Mouse (Mus musculus) naive thymus-derived CD4-positive, alpha-beta T cell, adult 2 months (primary cell): Measurements from ENCODE around the gene Cd5l.

ENCODE experiments used
- DNase-seq: peaks from one replicate; pipeline ENCODE4 v3.0.0-alpha.2; 2011; ENCODE audit warnings: low read depth

Cd5l gene

DNA sequence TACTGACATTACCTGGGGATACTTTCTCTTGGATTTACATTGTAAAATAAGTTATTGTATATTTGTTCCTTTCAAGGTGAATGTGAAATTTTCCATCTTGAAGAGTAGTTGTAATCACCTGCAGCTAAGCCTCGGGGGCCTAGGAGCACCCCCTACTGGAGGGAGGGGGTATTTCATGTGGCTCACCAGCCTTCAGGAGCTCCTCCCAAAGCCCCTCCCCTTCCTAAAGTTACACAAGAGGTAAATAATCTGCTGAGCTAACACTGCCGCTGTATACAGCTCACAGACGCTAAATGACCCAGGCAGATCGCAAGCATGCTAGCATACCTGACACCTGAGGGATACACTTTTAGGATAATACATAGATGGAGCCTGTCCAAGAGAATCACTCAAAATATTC lies 50.5 kb downstream of the Cd5l start:
- peak; percentile 83 for DNase-seq

DNA sequence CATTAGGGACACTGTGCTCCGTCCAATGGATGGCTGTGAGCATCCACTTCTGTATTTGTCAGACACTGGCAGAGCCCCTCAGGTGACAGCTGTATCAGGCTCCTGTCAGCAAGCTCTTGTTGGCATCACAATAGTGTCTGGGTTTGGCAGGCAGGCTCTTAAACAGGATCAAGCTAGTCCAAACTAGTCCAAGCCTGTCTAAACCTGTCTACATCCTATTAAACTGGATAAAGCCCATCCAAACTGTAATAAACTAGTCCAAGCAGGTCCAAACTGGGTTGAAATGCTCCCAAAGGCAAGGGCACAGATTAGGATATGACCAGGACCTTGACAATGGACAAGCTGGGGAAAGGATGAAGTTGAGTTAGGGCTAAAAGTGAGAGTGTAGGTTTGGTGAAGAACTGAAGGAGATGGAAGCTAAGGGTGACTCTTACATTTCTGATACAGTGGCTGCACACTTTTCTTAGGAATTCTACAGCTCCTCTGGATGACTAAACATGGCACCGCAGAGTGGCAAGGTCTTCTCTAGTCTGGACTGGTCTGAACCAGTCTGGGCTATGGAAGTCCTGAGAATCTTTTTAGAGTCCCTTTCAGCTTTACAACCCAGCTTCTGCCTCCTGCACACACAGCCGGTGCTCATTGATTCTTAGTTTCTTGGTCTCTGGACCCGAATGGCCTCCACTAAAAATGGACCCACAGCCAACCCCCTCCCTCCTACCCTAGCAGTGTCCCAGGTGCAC lies 51.7 kb downstream of the Cd5l start:
- no peak for DNase-seq

DNA sequence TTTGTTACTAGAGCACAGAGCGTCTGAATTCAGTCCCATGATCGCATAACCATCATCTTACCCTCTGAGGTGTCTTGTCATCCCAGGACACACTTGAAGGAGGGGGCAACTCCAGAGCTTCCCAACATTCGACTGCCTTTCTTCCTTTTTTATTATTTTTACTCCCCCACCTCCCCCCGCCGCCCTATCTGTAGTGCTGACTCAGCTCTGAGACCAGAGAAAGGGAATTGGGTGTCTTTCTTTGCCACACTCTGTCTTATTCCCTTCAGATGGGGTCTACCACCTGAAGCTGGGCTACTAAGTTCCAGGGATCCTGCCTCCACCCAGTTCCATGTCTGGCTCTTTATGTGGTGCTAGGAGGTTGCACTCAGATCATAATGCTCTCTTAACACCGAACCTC lies 52.9 kb downstream of the Cd5l start:
- DNase-seq, result no peak

DNA sequence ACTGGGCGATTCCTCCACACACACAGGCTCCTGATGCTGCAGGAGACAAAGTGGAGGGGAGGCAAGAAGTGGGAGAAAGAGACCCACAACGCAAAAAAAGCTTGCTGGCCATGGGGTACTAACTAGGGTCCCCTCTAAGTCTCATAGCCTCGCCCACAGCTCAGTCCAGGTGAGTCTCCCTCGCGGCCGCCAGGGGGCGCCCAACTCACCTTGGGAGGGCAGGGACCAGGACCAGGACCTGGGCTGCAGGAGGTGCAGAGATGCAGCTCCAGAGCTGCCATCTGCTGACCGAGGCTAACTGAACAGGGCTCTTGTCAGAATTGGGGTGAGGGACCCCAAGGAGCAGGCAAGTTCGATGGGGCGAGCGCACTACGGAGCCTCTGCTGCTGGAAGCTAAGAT lies 53.5 kb downstream of the Cd5l start:
- DNase-seq, result peak; percentile 71

DNA sequence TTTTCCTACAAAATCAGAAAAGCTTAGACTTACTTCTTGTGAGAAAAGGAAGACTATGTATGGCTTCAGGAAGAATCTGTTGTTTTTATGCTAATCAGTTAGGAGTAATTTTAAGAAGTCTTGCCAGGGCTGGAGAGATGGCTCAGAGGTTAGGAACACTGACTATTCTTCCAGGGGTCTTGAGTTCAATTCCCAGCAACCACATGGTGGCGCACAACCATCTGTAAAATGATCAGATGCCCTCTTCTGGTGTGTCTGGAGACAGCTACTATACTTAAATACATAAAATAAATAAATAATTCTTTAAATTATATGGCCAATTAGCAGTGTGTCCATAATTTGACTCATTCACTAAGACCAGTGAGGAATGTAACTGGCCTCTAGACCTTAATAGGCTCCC lies 63.0 kb downstream of the Cd5l start:
- no peak for DNase-seq
